14 mouse cellular contexts compared by ENCODE assay signal in the genomic region with DNA sequence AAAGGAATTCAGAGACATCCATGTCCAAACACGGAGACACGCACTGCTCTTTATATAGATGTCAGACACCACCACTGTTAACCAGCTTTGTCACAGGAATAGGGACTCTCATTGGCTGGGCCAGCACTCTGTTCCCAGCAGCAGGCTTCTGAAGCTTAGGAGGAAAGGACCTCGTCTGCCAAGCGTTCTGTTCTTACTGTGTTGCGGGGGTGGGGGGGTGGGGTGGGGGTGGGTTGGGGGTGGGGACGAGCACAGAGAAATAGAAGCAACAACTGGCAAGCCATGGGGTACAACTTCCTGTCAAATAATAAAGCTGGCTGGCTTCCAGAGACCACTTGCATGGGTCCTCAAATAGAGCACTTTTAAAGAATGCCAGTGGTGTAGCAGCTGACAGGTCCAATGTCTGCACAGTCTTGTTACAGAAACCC.
A peak's percentile ranks its signal among the peaks of the same experiment; 100 is the strongest.
DNase-seq lines count a peak whose midpoint lies in the region; ATAC-seq and TF ChIP-seq lines count a peak whose summit lies in the region.
"Had no signal": no experiment of that assay in that cellular context is flagged by ENCODE, and none has a peak within 500 bp of the region (broad histone marks: within the 10 kb centered on the region; RNA-seq: fewer than 3 reads in every experiment).

No protein-coding gene starts in this region.

- H3K4me2 ChIP-seq in heart, embryonic 14.5 days (ENCODE audit: low read length), result peak overlapping the region; percentile 49
- no peak overlapping the region for H3K4me2 ChIP-seq in limb, embryonic 13.5 days (replicated peaks)
- H3K4me2 ChIP-seq in embryonic facial prominence, embryonic 15.5 days (replicated peaks), result no peak overlapping the region
- H3K4me2 ChIP-seq in heart, postnatal 0 days (ENCODE audit: low read depth, low read length), result peak overlapping the region; percentile 15; the same call in 1 of the 2 replicates
- no peak overlapping the region for H3K4me2 ChIP-seq in kidney, embryonic 16.5 days (replicated peaks; ENCODE audit: low read depth, low read length)
- H3K4me2 ChIP-seq: neural tube, embryonic 12.5 days had no signal

- no peaks in the 10 kb centered on the region for H3K27me3 ChIP-seq in heart, embryonic 14.5 days (ENCODE audit: control insufficient read depth, insufficient read depth, low read length)
- no peaks in the 10 kb centered on the region for H3K27me3 ChIP-seq in limb, embryonic 13.5 days
- no peaks in the 10 kb centered on the region for H3K27me3 ChIP-seq in limb, embryonic 10.5 days (ENCODE audit: low read depth, poor library complexity, severe bottlenecking)
- no peaks in the 10 kb centered on the region for H3K27me3 ChIP-seq in embryonic facial prominence, embryonic 15.5 days
- no peaks in the 10 kb centered on the region for H3K27me3 ChIP-seq in heart, postnatal 0 days (ENCODE audit: control insufficient read depth, insufficient read depth, low read length)
- H3K27me3 ChIP-seq in kidney, embryonic 16.5 days (ENCODE audit: insufficient read depth, low read length), result no peaks in the 10 kb centered on the region
- H3K27me3 ChIP-seq: neural tube, embryonic 12.5 days had no signal

- 11% methylated on average over 6 of the region's 6 CpGs for WGBS in heart, embryonic 14.5 days
- 32% methylated on average over 6 of the region's 6 CpGs for WGBS in limb, embryonic 13.5 days
- WGBS in limb, embryonic 10.5 days, result 40% methylated on average over 6 of the region's 6 CpGs
- WGBS in embryonic facial prominence, embryonic 15.5 days, result 13% methylated on average over 6 of the region's 6 CpGs
- WGBS in heart, postnatal 0 days, result 19% methylated on average over 6 of the region's 6 CpGs
- WGBS in kidney, embryonic 16.5 days, result 42% methylated on average over 6 of the region's 6 CpGs

- H3K27ac ChIP-seq in heart, embryonic 14.5 days (replicated peaks in 1 of 2; ENCODE audit: control insufficient read depth in 1 of 2, insufficient read depth in 1 of 2, low read depth in 2 of 2, low read length in 2 of 2), result peak overlapping the region; percentile 65 to 95
- H3K27ac ChIP-seq in limb, embryonic 13.5 days, result no peak overlapping the region
- H3K27ac ChIP-seq in limb, embryonic 10.5 days, result no peak overlapping the region
- no peak overlapping the region for H3K27ac ChIP-seq in embryonic facial prominence, embryonic 15.5 days (replicated peaks)
- peak overlapping the region; percentile 88 for H3K27ac ChIP-seq in heart, postnatal 0 days (ENCODE audit: low read depth)
- no peak overlapping the region for H3K27ac ChIP-seq in kidney, embryonic 16.5 days (ENCODE audit: low read length)
- H3K27ac ChIP-seq: liver, embryonic 14.5 days; neural tube, embryonic 12.5 days had no signal

- peaks cover 11% of the 10 kb centered on the region for H3K36me3 ChIP-seq in heart, embryonic 14.5 days (ENCODE audit: control insufficient read depth, insufficient read depth, low read length)
- H3K36me3 ChIP-seq in limb, embryonic 13.5 days, result peaks cover 10% of the 10 kb centered on the region
- peaks cover 4% of the 10 kb centered on the region; the same call in 1 of the 2 replicates for H3K36me3 ChIP-seq in limb, embryonic 10.5 days
- H3K36me3 ChIP-seq in embryonic facial prominence, embryonic 15.5 days, result peaks cover 7% of the 10 kb centered on the region
- peaks cover 17% of the 10 kb centered on the region; the same call in 1 of the 2 replicates for H3K36me3 ChIP-seq in heart, postnatal 0 days (replicated peaks; ENCODE audit: control insufficient read depth, insufficient read depth, low read length)
- peaks cover 6% of the 10 kb centered on the region; the same call in 1 of the 2 replicates for H3K36me3 ChIP-seq in kidney, embryonic 16.5 days (ENCODE audit: insufficient read depth, low read length)

- H3K9me3 ChIP-seq in heart, embryonic 14.5 days (ENCODE audit: control insufficient read depth, low read length), result no peaks in the 10 kb centered on the region
- no peaks in the 10 kb centered on the region for H3K9me3 ChIP-seq in limb, embryonic 13.5 days
- H3K9me3 ChIP-seq in limb, embryonic 10.5 days (replicated peaks), result no peaks in the 10 kb centered on the region
- no peaks in the 10 kb centered on the region for H3K9me3 ChIP-seq in embryonic facial prominence, embryonic 15.5 days (replicated peaks)
- no peaks in the 10 kb centered on the region for H3K9me3 ChIP-seq in heart, postnatal 0 days (replicated peaks; ENCODE audit: control insufficient read depth, low read length)
- no peaks in the 10 kb centered on the region for H3K9me3 ChIP-seq in kidney, embryonic 16.5 days (ENCODE audit: low read length)
- H3K9me3 ChIP-seq: neural tube, embryonic 12.5 days had no signal

- TF ChIP-seq CTCF in heart, postnatal 0 days (IDR thresholded peaks at IDR 0.05; ENCODE audit: low read depth), result no peak

- no peak for TF ChIP-seq EP300 in heart, postnatal 0 days (IDR thresholded peaks at IDR 0.05; ENCODE audit: low read depth)

- no peak for DNase-seq in heart, adult 8-10 months (ENCODE audit: low spot score)
- no peak for DNase-seq in limb, embryonic 10.5 days (ENCODE audit: low spot score)
- DNase-seq in heart, postnatal 0 days (ENCODE audit: low spot score), result peak; percentile 55
- DNase-seq: adrenal gland, adult 8-10 months; gastrocnemius, postnatal 36 days; kidney, postnatal 4 days; retina, postnatal 1 day had no signal

- no peak overlapping the region for H3K4me3 ChIP-seq in heart, embryonic 14.5 days (ENCODE audit: control insufficient read depth in 1 of 2, insufficient read depth in 1 of 2, low read depth in 1 of 2, low read length in 2 of 2)
- H3K4me3 ChIP-seq in limb, embryonic 13.5 days, result no peak overlapping the region
- no peak overlapping the region for H3K4me3 ChIP-seq in limb, embryonic 10.5 days
- no peak overlapping the region for H3K4me3 ChIP-seq in embryonic facial prominence, embryonic 15.5 days (replicated peaks)
- H3K4me3 ChIP-seq in heart, postnatal 0 days (ENCODE audit: low read depth, low read length), result no peak overlapping the region
- H3K4me3 ChIP-seq in kidney, embryonic 16.5 days (ENCODE audit: low read length), result no peak overlapping the region
- H3K4me3 ChIP-seq: neural tube, embryonic 12.5 days had no signal

- H3K9ac ChIP-seq in heart, embryonic 14.5 days (ENCODE audit: low read length), result no peak overlapping the region
- H3K9ac ChIP-seq in limb, embryonic 13.5 days, result no peak overlapping the region
- no peak overlapping the region for H3K9ac ChIP-seq in embryonic facial prominence, embryonic 15.5 days
- H3K9ac ChIP-seq in heart, postnatal 0 days (replicated peaks; ENCODE audit: low read depth, low read length), result no peak overlapping the region
- H3K9ac ChIP-seq in kidney, embryonic 16.5 days (replicated peaks; ENCODE audit: low read length), result no peak overlapping the region
- H3K9ac ChIP-seq: liver, embryonic 14.5 days; neural tube, embryonic 12.5 days had no signal

- ATAC-seq in heart, embryonic 14.5 days (ENCODE audit: insufficient number of reproducible peaks, insufficient read depth, low FRiP score, low read depth), result peak; percentile 75
- peak; percentile 86 for ATAC-seq in limb, embryonic 13.5 days (ENCODE audit: low FRiP score, low read depth)
- ATAC-seq in embryonic facial prominence, embryonic 15.5 days (ENCODE audit: insufficient number of reproducible peaks, low FRiP score, low TSS enrichment, low read depth), result peak; percentile 65
- ATAC-seq in heart, postnatal 0 days (ENCODE audit: insufficient read depth, low read depth), result peak; percentile 77
- ATAC-seq in kidney, embryonic 16.5 days (ENCODE audit: low FRiP score, low TSS enrichment), result no peak
- ATAC-seq: intestine, postnatal 0 days had no signal

- peaks cover 21 to 76% of the 10 kb centered on the region in 2 experiments for H3K4me1 ChIP-seq in heart, embryonic 14.5 days (ENCODE audit: control insufficient read depth in 2 of 2, insufficient read depth in 2 of 2, low read length in 2 of 2)
- peaks cover 20% of the 10 kb centered on the region for H3K4me1 ChIP-seq in limb, embryonic 13.5 days
- H3K4me1 ChIP-seq in limb, embryonic 10.5 days, result peaks cover 17% of the 10 kb centered on the region
- peaks cover 13% of the 10 kb centered on the region for H3K4me1 ChIP-seq in embryonic facial prominence, embryonic 15.5 days
- H3K4me1 ChIP-seq in heart, postnatal 0 days (ENCODE audit: control insufficient read depth, insufficient read depth), result peaks cover 64% of the 10 kb centered on the region
- H3K4me1 ChIP-seq in kidney, embryonic 16.5 days (ENCODE audit: insufficient read depth, low read length), result peaks cover 9% of the 10 kb centered on the region; the same call in 1 of the 2 replicates
- H3K4me1 ChIP-seq: neural tube, embryonic 12.5 days had no signal

Comparison
In these comparisons a context has a peak if more than half of its experiments do, and no peak if none do; other contexts are left out.
1. H3K27ac ChIP-seq: peak in heart, embryonic 14.5 days (2 of 2) and heart, postnatal 0 days (single experiment); none in limb, embryonic 13.5 days (single experiment), limb, embryonic 10.5 days (single experiment), embryonic facial prominence, embryonic 15.5 days (single experiment) and kidney, embryonic 16.5 days (single experiment).
2. H3K4me2 ChIP-seq: peak in heart, embryonic 14.5 days (single experiment) and heart, postnatal 0 days (single experiment); none in limb, embryonic 13.5 days (single experiment), embryonic facial prominence, embryonic 15.5 days (single experiment) and kidney, embryonic 16.5 days (single experiment).